Mouse (Mus musculus) stomach, embryonic 15.5 days (tissue): Measurements from ENCODE around the gene Btg3. TPM values are rescaled to one million over a fixed set of nuclear protein-coding genes. Genes with fewer than 3 reads are reported as not detected.

Experiments used
- ATAC-seq: fragments of 200-750 bp; cut with Nextera tagmentation; 2 replicates; pipeline ENCODE4 v1.8.0; 2017; ENCODE audit warnings: low read depth, moderate number of reproducible peaks, moderate TSS enrichment; ENCODE audit not compliant: insufficient read depth, low FRiP score
- H3K27ac ChIP-seq: fragments of 300-500 bp; sonication (generic); 2 replicates; pipeline ENCODE4 v1.5.1; 2015; ENCODE audit warnings: mild to moderate bottlenecking, inconsistent platforms
- H3K27me3 ChIP-seq: fragments of 300-500 bp; sonication (generic); replicated peaks from 2 replicates; pipeline ENCODE4 v1.6.1; 2015; ENCODE audit warnings: inconsistent platforms
- H3K36me3 ChIP-seq: fragments of 300-500 bp; sonication (generic); 2 replicates; pipeline ENCODE4 v1.6.1; 2015; ENCODE audit warnings: inconsistent platforms
- H3K4me1 ChIP-seq: fragments of 300-500 bp; sonication (generic); 2 replicates; pipeline ENCODE4 v1.6.1; 2015; ENCODE audit warnings: inconsistent platforms
- H3K4me2 ChIP-seq: fragments of 300-500 bp; sonication (generic); 2 replicates; pipeline ENCODE4 v1.6.1; 2015; ENCODE audit warnings: mild to moderate bottlenecking, inconsistent platforms
- H3K4me3 ChIP-seq: fragments of 300-500 bp; sonication (generic); replicated peaks from 2 replicates; pipeline ENCODE4 v1.5.1; 2015; ENCODE audit warnings: inconsistent platforms
- H3K9ac ChIP-seq: fragments of 300-500 bp; sonication (generic); 2 replicates; pipeline ENCODE4 v1.6.1; 2015; ENCODE audit warnings: inconsistent platforms
- H3K9me3 ChIP-seq: fragments of 300-500 bp; sonication (generic); 2 replicates; pipeline ENCODE4 v1.6.1; 2016; ENCODE audit warnings: inconsistent platforms
- WGBS: fragments of 180-500 bp; shearing (Covaris S2); methylation state at CpG from one replicate; pipeline ENCODE4 v1.1.7; 2015; 5-methylcytosine and 5-hydroxymethylcytosine counted together
- polyA plus RNA-seq: library from polyadenylated mRNA; unstranded; fragments of >200 nt; fragmentation: Nextera tagmentation; extraction: Ambion mirVana; gene quantifications from 2 replicates; pipeline ENCODE4 v1.2.1, GENCODE M21; 2015

Gene Btg3
- polyA plus RNA-seq, 1 experiment from 2014 or later, result 52.0 TPM

DNA sequence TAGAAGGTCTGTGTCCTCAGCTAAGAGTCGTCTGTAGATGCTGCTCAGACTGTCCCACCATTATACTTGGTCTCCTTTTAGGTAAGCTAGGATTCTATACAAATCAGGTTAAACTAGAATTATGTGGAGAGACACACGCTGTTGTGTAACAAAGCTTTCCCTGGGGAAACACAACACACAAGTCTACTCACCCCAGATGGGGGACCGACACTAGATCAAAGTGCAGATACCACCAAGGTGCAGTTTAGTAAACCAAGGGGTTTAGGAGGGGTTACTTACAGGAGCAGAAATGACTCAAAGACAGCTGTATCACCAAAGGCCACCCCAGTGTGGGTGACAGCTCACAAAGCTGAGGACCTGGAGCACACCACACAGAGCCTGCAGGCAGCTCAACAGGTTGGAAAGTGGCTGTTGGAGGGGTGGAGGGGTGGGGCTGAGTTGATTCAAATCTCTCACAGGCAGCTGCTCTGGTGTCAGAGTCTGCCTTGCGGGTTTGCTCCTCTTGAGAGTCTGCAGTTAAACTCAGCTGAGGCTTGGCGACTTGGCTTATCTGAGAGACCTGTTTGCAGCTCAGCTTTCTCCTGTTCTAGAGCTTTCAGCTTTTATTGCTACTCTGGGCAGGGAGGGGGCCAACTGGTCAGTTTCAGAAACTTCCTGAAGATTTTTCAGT is 82.3 kb downstream of the Btg3 start:
- ATAC-seq, result peak; percentile 82
- H3K4me2 ChIP-seq, result no peak overlapping the region

DNA sequence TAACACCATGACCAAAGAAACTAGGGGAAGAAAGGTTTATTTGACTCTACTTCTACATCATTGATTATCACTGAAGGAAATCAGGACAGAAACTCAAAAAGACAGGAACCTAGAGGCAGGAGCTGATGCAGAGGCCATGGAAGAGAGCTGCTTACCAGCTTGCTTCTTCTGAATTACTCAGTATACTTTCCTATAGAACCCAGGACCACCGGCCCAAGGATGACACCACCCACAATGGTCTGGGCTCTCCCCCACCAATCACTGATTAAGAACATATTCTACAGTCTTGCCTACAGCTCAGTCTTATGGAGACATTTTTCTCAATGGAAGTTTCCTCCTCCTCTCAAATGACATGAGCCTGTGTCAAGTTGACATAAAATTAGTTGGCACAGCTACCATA is 82.9 kb downstream of the Btg3 start:
- H3K27ac ChIP-seq, result no peak overlapping the region

More for the DNA sequence above, 82.3 kb downstream of the Btg3 start:
- 44% methylated on average over 5 of the region's 5 CpGs for WGBS
- Histone ChIP-seq H3K9me3 (no peaks in the 10 kb centered on the region), H3K27me3 (no peaks in the 10 kb centered on the region), H3K27ac (peak overlapping the region; percentile 9; the same call in 1 of the 2 replicates), H3K4me1 (no peaks in the 10 kb centered on the region), H3K36me3 (no peaks in the 10 kb centered on the region), H3K4me3 (no peak overlapping the region), H3K9ac (no peak overlapping the region)

DNA sequence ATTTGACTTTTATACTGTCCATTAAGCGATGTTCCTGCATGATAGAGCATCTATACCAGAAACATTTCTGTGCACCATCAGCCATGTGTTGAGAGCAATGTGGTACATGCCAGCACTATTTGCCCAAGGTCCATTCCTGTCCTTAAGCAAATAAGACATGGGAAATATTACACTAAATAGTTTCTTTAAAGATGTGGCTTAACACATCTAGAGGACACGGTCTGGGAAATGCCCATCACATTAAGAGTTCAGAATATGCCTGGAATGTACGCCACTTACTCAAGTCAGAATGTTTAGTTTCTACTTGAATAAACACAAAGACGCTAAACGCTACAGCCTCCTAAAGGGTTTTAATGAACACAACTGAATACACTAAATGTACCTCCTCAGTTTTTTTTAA is 93.8 kb downstream of the Btg3 start:
- 34% methylated on average over 5 of the region's 5 CpGs for WGBS
- Histone ChIP-seq H3K9me3 (no peaks in the 10 kb centered on the region), H3K27me3 (no peaks in the 10 kb centered on the region), H3K9ac (no peak overlapping the region), H3K27ac (no peak overlapping the region), H3K36me3 (no peaks in the 10 kb centered on the region), H3K4me1 (no peaks in the 10 kb centered on the region), H3K4me3 (no peak overlapping the region), H3K4me2 (no peak overlapping the region)
- no peak for ATAC-seq

More for the DNA sequence above, 82.9 kb downstream of the Btg3 start:
- Histone ChIP-seq H3K9ac (no peak overlapping the region), H3K4me1 (no peaks in the 10 kb centered on the region), H3K9me3 (no peaks in the 10 kb centered on the region), H3K36me3 (no peaks in the 10 kb centered on the region), H3K27me3 (no peaks in the 10 kb centered on the region), H3K4me3 (no peak overlapping the region), H3K4me2 (no peak overlapping the region)
- no peak for ATAC-seq
- 79% methylated on average over 1 of the region's 1 CpGs for WGBS

Other genes with a start within 250 kb of the Btg3 start
- 59.0 and 68.1 TPM in 2 replicates for gene Cxadr, start 75.7 kb downstream of the Btg3 start, polyA plus RNA-seq
- 11.9 and 12.4 TPM in 2 replicates for gene D16Ertd472e, start 199.5 kb upstream of the Btg3 start, polyA plus RNA-seq